Mouse (Mus musculus) hindbrain, postnatal 0 days (tissue): ENCODE data around the gene Pik3r2. TPM values are rescaled to one million over a fixed set of nuclear protein-coding genes. Genes with fewer than 3 reads are reported as not detected.

Experiments used
- ATAC-seq: fragments of 200-750 bp; cut with Nextera tagmentation; 2 replicates; pipeline ENCODE4 v1.8.0; 2017; ENCODE audit warnings: mild to moderate bottlenecking, moderate TSS enrichment, moderate library complexity
- DNase-seq: peaks from one replicate; pipeline ENCODE4 v3.0.0-alpha.2; 2015; ENCODE audit warnings: low spot score
- H3K27ac ChIP-seq: fragments of 300-500 bp; sonication (generic); 2 replicates; pipeline ENCODE4 v1.5.1; 2014; ENCODE audit warnings: mild to moderate bottlenecking
- H3K27me3 ChIP-seq: fragments of 300-500 bp; sonication (generic); 2 replicates; pipeline ENCODE4 v1.6.1; 2014; ENCODE audit warnings: low read length, mixed read lengths; ENCODE audit not compliant: insufficient read depth
- H3K36me3 ChIP-seq: fragments of 300-500 bp; sonication (generic); 2 replicates; pipeline ENCODE4 v1.6.1; 2014; ENCODE audit warnings: low read length, mixed read lengths; ENCODE audit not compliant: insufficient read depth
- H3K4me1 ChIP-seq: fragments of 300-500 bp; sonication (generic); 2 replicates; pipeline ENCODE4 v1.6.1; 2014; ENCODE audit warnings: antibody characterized with exemption, low read length, mixed read lengths; ENCODE audit not compliant: insufficient read depth
- H3K4me2 ChIP-seq: fragments of 300-500 bp; sonication (generic); 2 replicates; pipeline ENCODE4 v1.6.1; 2014; ENCODE audit warnings: low read depth, mild to moderate bottlenecking, low read length, moderate library complexity, mixed read lengths
- H3K4me3 ChIP-seq: fragments of 300-500 bp; sonication (generic); 2 replicates; pipeline ENCODE4 v1.5.1; 2014; ENCODE audit warnings: low read length
- H3K9ac ChIP-seq: fragments of 300-500 bp; sonication (generic); replicated peaks from 2 replicates; pipeline ENCODE4 v1.6.1; 2014; ENCODE audit warnings: mild to moderate bottlenecking, low read length, moderate library complexity, mixed read lengths
- H3K9me3 ChIP-seq: fragments of 300-500 bp; sonication (generic); 2 replicates; pipeline ENCODE4 v1.6.1; 2016; ENCODE audit warnings: low read length, mixed read lengths
- CTCF ChIP-seq: IDR thresholded peaks from 2 replicates; pipeline ENCODE4 v1.5.1; 2016; ENCODE audit warnings: antibody characterized with exemption, control low read depth, low read depth
- WGBS: fragments of 180-500 bp; shearing (Covaris S2); extraction: QIAGEN DNeasy Blood & Tissue Kit; methylation state at CpG from one replicate; pipeline ENCODE4 v1.1.7; 2014; 5-methylcytosine and 5-hydroxymethylcytosine counted together
- polyA plus RNA-seq: library from polyadenylated mRNA; unstranded; fragments of >200 nt; fragmentation: Nextera tagmentation; extraction: Ambion mirVana; gene quantifications from 2 replicates; pipeline ENCODE4 v1.2.1, GENCODE M21; 2015
- total RNA-seq: library from RNA; depleted of rRNA; stranded (reverse); fragments of >200 nt; gene quantifications from 2 replicates; pipeline ENCODE4 v1.2.3, GENCODE M21; 2014

Pik3r2 gene
- total and polyA plus RNA-seq, 2 experiments from 2014 or later = 101 to 176 TPM

DNA sequence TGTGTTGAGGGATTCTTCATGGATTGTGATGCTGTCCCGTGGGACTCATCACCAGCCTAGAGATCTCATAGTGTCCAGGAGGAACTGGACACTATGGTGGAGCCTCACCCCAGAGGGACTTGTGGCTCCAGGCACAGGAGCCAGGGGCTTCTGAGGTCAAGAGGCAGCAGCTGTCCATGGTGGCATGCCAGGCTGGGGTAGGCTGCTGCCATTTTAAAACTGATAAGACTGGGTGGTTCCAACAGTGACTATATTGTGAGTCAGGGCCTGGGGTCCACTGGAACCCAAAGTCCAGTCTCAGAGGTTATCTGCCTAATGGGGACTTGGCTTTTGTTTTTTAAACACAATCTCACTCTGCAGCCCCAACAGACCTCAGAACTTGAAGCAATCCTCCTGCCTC is 25.3 kb upstream of the Pik3r2 start:
- DNase-seq (no peak), ATAC-seq (no peak)
- Histone ChIP-seq H3K27me3 (peaks cover 20% of the 10 kb centered on the region), H3K4me3 (no peak overlapping the region), H3K9me3 (no peaks in the 10 kb centered on the region), H3K9ac (no peak overlapping the region), H3K36me3 (no peaks in the 10 kb centered on the region), H3K4me1 (peaks cover 22% of the 10 kb centered on the region), H3K4me2 (no peak overlapping the region), H3K27ac (no peak overlapping the region)
- whole genome bisulfite sequencing = 79% methylated on average over 1 of the region's 1 CpGs
- TF ChIP-seq CTCF = no peak

DNA sequence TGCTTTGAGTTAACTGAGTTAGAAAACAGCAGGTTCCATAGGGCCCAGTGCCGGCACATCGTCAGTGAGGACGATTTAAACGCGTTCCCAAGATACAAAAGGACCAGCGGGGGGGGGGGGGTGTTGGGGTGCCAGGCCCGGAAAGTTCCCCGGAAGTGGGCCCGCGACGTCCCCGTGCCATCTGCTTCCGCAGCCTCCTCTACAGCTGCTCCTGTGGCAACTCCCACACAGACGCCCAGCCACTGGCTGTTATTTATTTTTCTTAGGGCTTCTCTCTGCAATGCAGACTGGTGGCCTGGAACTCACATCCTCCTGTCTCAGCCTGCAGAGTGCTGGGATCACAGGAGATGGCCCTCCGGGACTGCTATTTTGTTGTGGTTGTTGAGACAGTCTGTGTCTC is 24.6 kb upstream of the Pik3r2 start:
- 28% methylated on average over 15 of the region's 15 CpGs for WGBS
- DNase-seq = no peak
- no peak for TF ChIP-seq CTCF
- Histone ChIP-seq H3K27ac (no peak overlapping the region), H3K4me3 (no peak overlapping the region), H3K36me3 (no peaks in the 10 kb centered on the region), H3K4me1 (peaks cover 22% of the 10 kb centered on the region), H3K9ac (no peak overlapping the region), H3K9me3 (no peaks in the 10 kb centered on the region), H3K4me2 (no peak overlapping the region), H3K27me3 (peaks cover 20% of the 10 kb centered on the region)
- ATAC-seq = no peak

DNA sequence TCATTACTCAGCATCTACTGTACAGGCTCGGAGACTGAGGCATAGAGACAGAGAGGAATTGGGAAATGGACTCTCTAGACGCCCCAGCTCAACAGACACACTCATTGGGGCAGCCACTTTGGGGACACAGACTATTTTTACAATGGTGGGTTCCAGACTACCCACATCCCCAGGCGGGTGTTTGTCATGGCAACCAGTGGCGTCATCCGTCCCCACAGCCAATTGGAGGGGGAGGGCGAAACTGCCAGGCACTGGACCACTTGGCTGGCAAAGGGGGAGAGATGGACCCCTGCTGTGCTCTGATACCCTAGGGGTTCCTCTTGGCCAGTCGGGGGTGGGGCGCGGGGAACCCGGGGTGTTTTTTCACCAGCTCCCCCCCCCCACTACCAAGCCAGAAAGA is 24.1 kb upstream of the Pik3r2 start:
- no peak overlapping the region for H3K9ac ChIP-seq
- H3K27me3 ChIP-seq = peaks cover 20% of the 10 kb centered on the region
- H3K4me2 ChIP-seq = no peak overlapping the region
- no peaks in the 10 kb centered on the region for H3K9me3 ChIP-seq
- no peak overlapping the region for H3K27ac ChIP-seq
- ATAC-seq (no peak), DNase-seq (no peak)
- H3K4me1 ChIP-seq = peaks cover 22% of the 10 kb centered on the region
- WGBS = 48% methylated on average over 10 of the region's 10 CpGs
- H3K36me3 ChIP-seq = no peaks in the 10 kb centered on the region
- H3K4me3 ChIP-seq = no peak overlapping the region
- TF ChIP-seq CTCF = no peak

DNA sequence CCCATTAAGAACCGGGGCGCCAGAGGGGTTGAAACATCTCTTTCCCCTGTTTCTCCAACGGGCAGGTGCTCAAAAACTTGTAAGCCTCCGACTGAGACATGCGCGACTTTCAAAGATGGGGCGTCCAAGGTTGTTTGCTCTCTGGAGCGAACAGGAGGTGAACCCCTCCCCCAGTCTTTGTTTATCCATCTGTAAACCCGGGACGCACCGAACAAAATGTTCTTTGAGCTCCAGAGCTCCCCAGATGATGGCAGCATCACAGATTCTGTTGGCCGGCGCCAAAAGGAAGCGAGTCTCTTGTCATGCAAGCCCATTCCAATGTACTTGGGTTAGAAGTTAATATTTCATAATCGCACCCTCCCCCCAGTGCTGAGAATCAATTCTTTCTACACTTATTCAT is 21.8 kb upstream of the Pik3r2 start:
- peak overlapping the region; percentile 59 for H3K4me3 ChIP-seq
- no peak for TF ChIP-seq CTCF
- 7% methylated on average over 15 of the region's 15 CpGs for WGBS
- H3K9me3 ChIP-seq = no peaks in the 10 kb centered on the region
- peak; percentile 57 for DNase-seq
- H3K4me2 ChIP-seq = peak overlapping the region; percentile 96
- no peaks in the 10 kb centered on the region for H3K36me3 ChIP-seq
- 0 out of 2 replicates have a peak, but pooled peaks cover 7% of the 10 kb centered on the region for H3K27me3 ChIP-seq
- no peak for ATAC-seq
- peak overlapping the region; percentile 48; the same call in 1 of the 2 replicates for H3K27ac ChIP-seq
- no peak overlapping the region for H3K9ac ChIP-seq
- H3K4me1 ChIP-seq = peaks cover 10% of the 10 kb centered on the region

DNA sequence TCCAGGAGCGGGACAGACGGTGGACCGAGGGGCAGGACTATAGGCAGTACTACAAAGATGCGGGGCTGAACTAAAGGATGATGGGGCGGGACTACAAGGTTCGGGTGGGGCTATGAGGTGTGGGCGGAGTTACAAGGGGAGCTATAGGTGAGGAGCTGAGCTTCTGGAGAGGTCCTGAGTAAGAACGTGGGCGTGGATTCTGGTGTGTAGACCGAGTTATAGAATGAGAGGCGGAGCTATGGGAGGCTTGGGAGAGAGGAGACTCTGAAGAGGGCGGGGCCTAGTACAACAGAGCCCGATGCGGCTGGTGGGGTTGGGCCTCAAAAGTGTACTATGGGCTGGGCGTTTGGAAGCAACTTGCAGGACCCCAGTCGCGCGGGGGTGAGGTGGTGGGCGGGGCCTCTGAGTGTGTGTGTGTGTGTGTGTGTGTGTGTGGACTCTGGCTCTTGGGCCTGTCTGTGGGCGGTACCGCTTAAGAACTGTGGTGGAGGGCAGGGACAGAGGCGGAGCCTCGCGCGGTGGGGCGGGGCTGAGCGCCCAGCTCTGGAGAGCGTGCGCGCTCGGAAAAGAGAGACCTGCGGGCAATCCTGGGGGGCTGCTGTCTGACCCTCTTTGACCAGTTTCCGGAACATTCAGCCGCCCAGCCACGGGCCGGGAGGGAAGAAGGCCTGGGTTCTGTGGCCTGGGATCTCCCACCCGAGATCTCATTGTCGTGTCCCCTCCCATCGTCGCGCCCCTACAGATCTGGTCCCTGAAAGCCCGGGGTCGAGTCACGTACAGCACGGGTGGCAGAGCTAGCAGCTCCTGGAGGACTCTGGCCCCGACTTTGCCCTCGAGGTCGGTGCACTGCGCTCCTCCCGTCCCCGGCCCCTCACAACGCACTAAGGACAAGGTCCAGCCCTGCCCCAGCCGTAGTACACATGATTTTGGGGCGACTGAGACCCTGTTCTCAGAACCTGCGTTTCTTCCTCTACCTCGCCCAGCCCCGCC is 20.9 kb upstream of the Pik3r2 start:
- DNase-seq (peak; percentile 87), ATAC-seq (peak; percentile 82)
- Histone ChIP-seq H3K27ac (peak overlapping the region; percentile 48; the same call in 1 of the 2 replicates), H3K36me3 (no peaks in the 10 kb centered on the region), H3K4me2 (peak overlapping the region; percentile 96), H3K9ac (peak overlapping the region; percentile 63), H3K4me3 (peak overlapping the region; percentile 59), H3K27me3 (0 out of 2 replicates have a peak, but pooled peaks cover 6% of the 10 kb centered on the region), H3K9me3 (no peaks in the 10 kb centered on the region), H3K4me1 (peaks cover 16% of the 10 kb centered on the region)
- no peak for TF ChIP-seq CTCF
- WGBS = under 1% methylated on average over 48 of the region's 57 CpGs

DNA sequence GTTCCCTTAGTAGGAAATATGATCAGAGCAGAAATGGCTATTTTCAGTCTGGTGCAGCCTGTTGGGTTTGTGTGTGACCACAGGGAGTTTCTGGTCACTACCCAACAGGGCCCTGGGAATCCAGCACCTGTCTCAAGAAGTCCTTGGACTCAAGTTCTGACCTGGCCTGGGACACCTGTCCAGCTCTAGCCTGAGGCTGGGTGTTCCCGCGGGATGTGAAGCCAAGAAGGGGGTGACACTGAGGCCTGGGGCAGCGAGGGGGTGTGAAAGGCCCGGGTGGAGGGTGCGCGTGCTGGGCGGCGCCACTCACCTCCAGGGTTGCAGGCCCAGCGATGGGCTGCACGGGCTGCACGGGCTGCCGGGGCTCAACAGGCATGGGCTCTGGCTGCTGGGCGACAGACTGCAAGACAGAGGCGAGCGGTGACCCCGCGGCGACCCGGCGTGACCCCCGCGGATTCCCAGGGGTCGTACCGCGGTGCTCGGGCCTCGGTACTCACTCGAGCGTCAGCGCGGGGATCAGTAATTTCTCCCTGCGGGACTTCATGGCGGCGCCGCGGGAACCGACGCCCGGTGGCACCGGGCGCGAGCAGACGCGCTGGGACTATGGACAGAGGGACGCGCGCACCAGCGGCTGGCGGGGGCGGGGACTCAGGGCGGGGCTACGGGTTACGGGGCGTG is 20.0 kb upstream of the Pik3r2 start:
- peak overlapping the region; percentile 96 for H3K4me2 ChIP-seq
- H3K9me3 ChIP-seq = no peaks in the 10 kb centered on the region
- peak overlapping the region; percentile 59 for H3K4me3 ChIP-seq
- H3K9ac ChIP-seq = peak overlapping the region; percentile 63
- H3K36me3 ChIP-seq = no peaks in the 10 kb centered on the region
- TF ChIP-seq CTCF = no peak
- ATAC-seq (no peak; the same call in 1 of the 2 replicates), DNase-seq (no peak)
- WGBS = under 1% methylated on average over 48 of the region's 54 CpGs
- H3K27ac ChIP-seq = peak overlapping the region; percentile 62; the same call in 1 of the 2 replicates
- 0 out of 2 replicates have a peak, but pooled peaks cover 6% of the 10 kb centered on the region for H3K27me3 ChIP-seq
- peaks cover 16% of the 10 kb centered on the region for H3K4me1 ChIP-seq
